Mouse (Mus musculus) kidney, postnatal 0 days (tissue): ENCODE measurements around the gene Skor1. TPM values are rescaled to one million over a fixed set of nuclear protein-coding genes. Genes with fewer than 3 reads are reported as not detected.
A peak's percentile ranks its signal among the peaks of the same experiment; 100 is the strongest.

Experiments used
- ATAC-seq: fragments of 200-750 bp; cut with Nextera tagmentation; replicated peaks from 2 replicates; pipeline ENCODE4 v1.8.0; 2017; ENCODE audit warnings: low read depth, moderate number of reproducible peaks, moderate TSS enrichment, moderate library complexity; ENCODE audit not compliant: low FRiP score
- DNase-seq: peaks from one replicate; pipeline ENCODE4 v3.0.0-alpha.2; 2016; ENCODE audit warnings: low spot score
- H3K27ac ChIP-seq: fragments of 300-500 bp; sonication (generic); 2 replicates; pipeline ENCODE4 v1.5.1; 2014; ENCODE audit warnings: mild to moderate bottlenecking
- H3K27me3 ChIP-seq: fragments of 300-500 bp; sonication (generic); 2 replicates; pipeline ENCODE4 v1.6.1; 2014; ENCODE audit warnings: low read length, mixed read lengths; ENCODE audit not compliant: insufficient read depth
- H3K36me3 ChIP-seq: fragments of 300-500 bp; sonication (generic); 2 replicates; pipeline ENCODE4 v1.6.1; 2014; ENCODE audit warnings: low read length, mixed read lengths; ENCODE audit not compliant: insufficient read depth
- H3K4me1 ChIP-seq: fragments of 300-500 bp; sonication (generic); replicated peaks from 2 replicates; pipeline ENCODE4 v1.6.1; 2014; ENCODE audit warnings: antibody characterized with exemption, low read length, mixed read lengths; ENCODE audit not compliant: insufficient read depth
- H3K4me2 ChIP-seq: fragments of 300-500 bp; sonication (generic); 2 replicates; pipeline ENCODE4 v1.6.1; 2014; ENCODE audit warnings: mild to moderate bottlenecking, low read length, moderate library complexity, mixed read lengths
- H3K4me3 ChIP-seq: fragments of 300-500 bp; sonication (generic); replicated peaks from 2 replicates; pipeline ENCODE4 v1.5.1; 2014; ENCODE audit warnings: low read depth, low read length
- H3K9ac ChIP-seq: fragments of 300-500 bp; sonication (generic); 2 replicates; pipeline ENCODE4 v1.6.1; 2014; ENCODE audit warnings: low read depth, low read length
- H3K9me3 ChIP-seq: fragments of 300-500 bp; sonication (generic); replicated peaks from 2 replicates; pipeline ENCODE4 v1.6.1; 2016; ENCODE audit warnings: low read length, inconsistent platforms, mixed read lengths
- CTCF ChIP-seq: IDR thresholded peaks from 2 replicates; pipeline ENCODE4 v1.5.1; 2016; ENCODE audit warnings: antibody characterized with exemption, low read depth, mild to moderate bottlenecking, moderate library complexity
- WGBS: fragments of 180-500 bp; shearing (Covaris S2); extraction: QIAGEN DNeasy Blood & Tissue Kit; methylation state at CpG from one replicate; pipeline ENCODE4 v1.1.7; 2014; 5-methylcytosine and 5-hydroxymethylcytosine counted together
- polyA plus RNA-seq: library from polyadenylated mRNA; unstranded; fragments of >200 nt; fragmentation: Nextera tagmentation; extraction: Ambion mirVana; gene quantifications from 2 replicates; pipeline ENCODE4 v1.2.1, GENCODE M21; 2015

Gene Skor1
- polyA plus RNA-seq, 1 experiment from 2014 or later, result not detected

DNA sequence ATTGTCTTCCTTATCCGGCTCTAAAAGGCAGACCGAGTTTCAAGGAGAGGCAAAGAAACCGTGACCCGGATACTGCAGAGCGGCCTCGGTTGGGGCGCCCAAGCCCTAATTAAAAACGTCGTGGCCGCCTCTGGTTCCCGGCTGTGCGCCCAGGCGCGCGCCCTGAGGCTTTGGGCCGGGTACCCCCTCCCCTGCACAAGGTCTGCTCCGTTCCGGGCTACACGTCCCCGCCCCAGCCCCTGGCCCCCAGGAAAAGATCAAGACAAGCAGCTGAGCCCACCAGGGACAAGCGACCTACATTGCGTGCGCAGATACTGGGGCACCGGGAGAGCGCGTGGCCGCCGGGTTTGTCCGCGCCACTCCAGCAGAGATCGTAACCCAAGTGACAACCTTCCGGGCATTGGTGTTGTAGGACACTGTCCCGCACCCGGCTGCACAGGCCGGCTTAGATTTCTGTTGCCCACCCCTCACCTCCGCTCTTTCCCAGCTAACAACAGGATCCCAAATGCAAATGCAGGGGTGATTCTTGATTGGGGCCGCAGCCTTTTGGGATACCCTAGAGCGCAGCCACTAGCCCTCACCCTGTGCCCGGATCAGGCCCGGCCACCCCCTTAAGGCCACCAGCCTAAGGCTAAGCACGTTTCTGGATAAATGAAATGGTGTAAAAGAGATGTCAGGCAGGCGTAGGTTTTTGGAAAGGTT, 6.3 kb downstream of the Skor1 start:
- WGBS, result 1% methylated on average over 42 of the region's 42 CpGs
- Histone ChIP-seq H3K9ac (no peak overlapping the region), H3K27ac (no peak overlapping the region), H3K9me3 (no peaks in the 10 kb centered on the region), H3K27me3 (peaks cover 99% of the 10 kb centered on the region), H3K4me1 (peaks cover 34% of the 10 kb centered on the region; the same call in 1 of the 2 replicates), H3K4me2 (peak overlapping the region; percentile 11; the same call in 1 of the 2 replicates), H3K36me3 (no peaks in the 10 kb centered on the region), H3K4me3 (no peak overlapping the region; the same call in 1 of the 2 replicates)
- no peak for ATAC-seq
- no peak for TF ChIP-seq CTCF
- DNase-seq, result no peak

DNA sequence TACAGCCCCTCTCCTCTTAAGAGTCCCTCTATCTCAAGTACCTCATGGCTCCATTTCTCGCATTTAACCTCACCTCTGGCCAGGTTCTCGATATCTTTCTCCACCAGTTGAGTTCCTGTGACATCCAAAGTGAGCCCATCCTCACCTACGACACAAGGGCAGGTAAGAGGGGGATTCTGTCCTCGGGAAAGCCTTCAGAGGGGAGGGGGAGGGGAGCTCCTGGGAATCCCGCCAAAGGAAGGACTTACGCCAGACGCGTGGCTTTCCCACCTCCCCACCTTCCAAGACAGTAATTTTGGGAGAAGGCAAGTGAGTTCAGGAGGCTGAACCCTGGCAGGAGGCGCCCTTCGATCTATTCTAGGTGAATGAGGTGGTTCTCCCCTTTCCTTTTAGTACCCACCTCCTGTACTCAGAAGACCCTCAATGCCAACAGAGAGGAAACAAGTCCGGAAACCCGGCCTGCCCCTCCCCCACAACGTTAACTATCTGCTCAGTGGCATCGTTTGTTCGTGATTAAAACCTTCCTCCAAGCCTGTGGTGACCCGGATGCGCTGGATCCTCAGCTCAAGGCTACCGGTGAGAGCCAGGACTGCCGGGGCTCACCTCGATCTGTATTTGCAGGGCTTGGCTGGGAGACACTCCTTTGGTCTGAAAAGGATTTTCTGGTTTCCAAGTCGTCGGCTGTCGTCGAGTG, 7.0 kb downstream of the Skor1 start:
- no peak overlapping the region for H3K9ac ChIP-seq
- peaks cover 99% of the 10 kb centered on the region for H3K27me3 ChIP-seq
- no peak overlapping the region for H3K4me3 ChIP-seq
- no peak for TF ChIP-seq CTCF
- ATAC-seq (no peak), DNase-seq (no peak)
- H3K4me2 ChIP-seq, result no peak overlapping the region
- no peak overlapping the region for H3K27ac ChIP-seq
- H3K36me3 ChIP-seq, result no peaks in the 10 kb centered on the region
- H3K4me1 ChIP-seq, result peaks cover 33% of the 10 kb centered on the region; the same call in 1 of the 2 replicates
- H3K9me3 ChIP-seq, result no peaks in the 10 kb centered on the region
- WGBS, result 3% methylated on average over 24 of the region's 24 CpGs

DNA sequence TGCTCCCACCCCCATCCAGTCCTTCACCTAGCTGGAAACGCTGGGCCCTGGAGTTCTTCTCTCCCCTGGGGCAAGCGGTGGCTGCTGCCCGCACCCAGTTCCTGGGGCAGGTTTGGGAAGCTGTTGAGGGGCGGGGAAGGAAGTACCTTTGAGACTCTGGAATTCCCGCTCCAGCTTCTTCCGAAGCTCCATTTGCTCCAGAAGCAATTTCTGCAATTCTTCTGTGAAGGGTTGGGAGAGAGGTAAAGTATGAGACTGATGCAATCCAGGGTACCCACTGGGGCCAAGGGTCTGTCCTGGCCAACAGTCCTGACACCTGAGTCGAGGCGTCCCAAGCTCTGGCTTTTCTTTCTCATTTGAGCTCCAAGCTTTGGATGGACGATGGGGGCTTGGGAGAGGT, 8.6 kb downstream of the Skor1 start:
- Histone ChIP-seq H3K9me3 (no peaks in the 10 kb centered on the region), H3K27ac (no peak overlapping the region), H3K4me3 (no peak overlapping the region), H3K4me1 (peaks cover 25% of the 10 kb centered on the region; the same call in 1 of the 2 replicates), H3K36me3 (no peaks in the 10 kb centered on the region), H3K4me2 (no peak overlapping the region), H3K27me3 (peaks cover 93% of the 10 kb centered on the region), H3K9ac (no peak overlapping the region)
- no peak for TF ChIP-seq CTCF
- no peak for DNase-seq
- ATAC-seq, result no peak
- 4% methylated on average over 9 of the region's 9 CpGs for WGBS

DNA sequence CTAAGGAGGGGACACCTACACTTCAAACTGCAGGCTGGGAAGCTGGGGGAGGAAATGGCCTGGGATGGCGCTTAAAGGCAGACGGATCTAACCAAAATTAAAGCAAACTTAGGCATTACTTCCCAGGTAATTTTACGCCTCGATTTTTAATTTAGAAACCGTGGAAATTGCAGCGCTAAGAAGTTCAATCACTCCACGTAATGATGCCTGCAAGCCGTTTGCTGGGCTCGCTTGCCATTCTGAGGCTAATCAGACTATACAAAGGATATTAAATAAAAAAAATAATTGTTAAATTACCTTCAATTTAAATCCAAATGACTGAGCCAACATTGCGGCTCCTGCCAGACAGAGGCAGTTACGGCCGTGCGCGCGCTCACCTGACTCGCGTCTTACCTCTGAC, 9.1 kb downstream of the Skor1 start:
- no peak overlapping the region for H3K27ac ChIP-seq
- no peak overlapping the region for H3K9ac ChIP-seq
- H3K4me3 ChIP-seq, result no peak overlapping the region
- ATAC-seq (no peak), DNase-seq (no peak)
- peaks cover 93% of the 10 kb centered on the region for H3K27me3 ChIP-seq
- H3K36me3 ChIP-seq, result no peaks in the 10 kb centered on the region
- no peak for TF ChIP-seq CTCF
- 5% methylated on average over 17 of the region's 17 CpGs for WGBS
- H3K4me2 ChIP-seq, result no peak overlapping the region
- no peaks in the 10 kb centered on the region for H3K9me3 ChIP-seq
- peaks cover 25% of the 10 kb centered on the region; the same call in 1 of the 2 replicates for H3K4me1 ChIP-seq

DNA sequence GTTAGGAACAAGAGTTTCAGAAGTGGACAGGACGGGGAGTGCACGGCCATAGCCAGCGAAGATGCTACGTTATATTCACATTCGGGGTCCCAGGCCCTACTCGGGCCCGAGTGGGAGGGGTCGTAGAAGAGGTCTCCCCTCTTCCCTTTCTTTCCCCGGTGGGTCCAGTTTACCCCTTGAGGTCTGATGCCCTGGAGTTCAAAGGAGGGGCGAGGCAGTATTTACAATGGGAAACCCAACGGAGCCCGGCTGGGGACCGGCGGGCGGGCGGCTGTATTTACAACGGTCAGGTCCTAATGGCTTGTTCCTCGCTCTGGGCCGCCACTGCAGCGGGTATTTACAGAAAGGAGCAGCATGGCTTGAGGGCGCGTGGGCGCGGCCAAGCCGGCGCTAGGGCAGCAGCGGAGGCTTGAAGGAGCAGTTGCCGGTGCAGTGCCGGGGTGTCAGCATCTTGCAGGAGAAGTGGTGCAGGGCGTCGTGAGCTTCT, 10.2 kb downstream of the Skor1 start:
- DNase-seq, result no peak
- WGBS, result 1% methylated on average over 29 of the region's 31 CpGs

DNA sequence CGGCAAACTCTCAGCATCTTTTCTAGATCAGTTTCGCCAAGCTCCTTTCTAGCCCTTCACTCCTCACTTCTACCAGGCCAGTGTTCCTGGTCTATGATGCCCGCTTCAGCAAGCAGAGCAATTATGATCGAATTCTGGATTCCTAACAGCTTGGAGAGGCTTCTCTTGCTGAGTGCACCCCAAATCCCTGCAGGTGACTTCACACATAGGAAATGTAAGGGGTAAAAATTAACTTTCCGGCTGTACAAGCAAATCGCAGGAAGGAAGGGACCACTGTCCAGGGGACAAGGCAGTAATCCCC, 11.2 kb downstream of the Skor1 start:
- no peak overlapping the region for H3K9ac ChIP-seq
- ATAC-seq, result no peak
- 14% methylated on average over 6 of the region's 6 CpGs for WGBS
- H3K4me3 ChIP-seq, result no peak overlapping the region
- no peak overlapping the region for H3K27ac ChIP-seq
- peaks cover 84% of the 10 kb centered on the region for H3K27me3 ChIP-seq
- no peak for TF ChIP-seq CTCF
- no peaks in the 10 kb centered on the region for H3K36me3 ChIP-seq
- DNase-seq, result no peak
- peaks cover 23% of the 10 kb centered on the region; the same call in 1 of the 2 replicates for H3K4me1 ChIP-seq
- H3K9me3 ChIP-seq, result no peaks in the 10 kb centered on the region
- H3K4me2 ChIP-seq, result no peak overlapping the region

More for the DNA sequence above, 10.2 kb downstream of the Skor1 start:
- Histone ChIP-seq H3K36me3 (no peaks in the 10 kb centered on the region), H3K27ac (no peak overlapping the region), H3K9me3 (no peaks in the 10 kb centered on the region), H3K4me2 (peak overlapping the region; percentile 40), H3K9ac (no peak overlapping the region), H3K4me1 (peaks cover 23% of the 10 kb centered on the region; the same call in 1 of the 2 replicates), H3K4me3 (0 out of 2 replicates have a peak overlapping the region, but pooled peaks have one; percentile 8), H3K27me3 (peaks cover 93% of the 10 kb centered on the region)
- TF ChIP-seq CTCF, result no peak
- ATAC-seq, result no peak
